Mouse (Mus musculus) megakaryocyte, embryonic 14.5 days (primary cell): ENCODE measurements around the gene Stxbp2.

Source experiments
- FLI1 ChIP-seq: IDR thresholded peaks from 2 replicates; pipeline ENCODE4 v1.6.1; 2012; ENCODE audit warnings: low read length, inconsistent platforms, mixed read lengths
- GATA1 ChIP-seq: IDR thresholded peaks from 3 replicates; pipeline ENCODE4 v1.6.1; 2012; ENCODE audit warnings: mixed read lengths, low read length, inconsistent platforms, borderline replicate concordance

GRCm38 (mm10) chr8:3670388-3670787 lies 39.6 kb downstream of the Stxbp2 start:
- TF ChIP-seq GATA1: no peak
- no peak for TF ChIP-seq FLI1
